Mouse (Mus musculus): ENCODE results near the gene Macrod2.

Gene Macrod2

DNA sequence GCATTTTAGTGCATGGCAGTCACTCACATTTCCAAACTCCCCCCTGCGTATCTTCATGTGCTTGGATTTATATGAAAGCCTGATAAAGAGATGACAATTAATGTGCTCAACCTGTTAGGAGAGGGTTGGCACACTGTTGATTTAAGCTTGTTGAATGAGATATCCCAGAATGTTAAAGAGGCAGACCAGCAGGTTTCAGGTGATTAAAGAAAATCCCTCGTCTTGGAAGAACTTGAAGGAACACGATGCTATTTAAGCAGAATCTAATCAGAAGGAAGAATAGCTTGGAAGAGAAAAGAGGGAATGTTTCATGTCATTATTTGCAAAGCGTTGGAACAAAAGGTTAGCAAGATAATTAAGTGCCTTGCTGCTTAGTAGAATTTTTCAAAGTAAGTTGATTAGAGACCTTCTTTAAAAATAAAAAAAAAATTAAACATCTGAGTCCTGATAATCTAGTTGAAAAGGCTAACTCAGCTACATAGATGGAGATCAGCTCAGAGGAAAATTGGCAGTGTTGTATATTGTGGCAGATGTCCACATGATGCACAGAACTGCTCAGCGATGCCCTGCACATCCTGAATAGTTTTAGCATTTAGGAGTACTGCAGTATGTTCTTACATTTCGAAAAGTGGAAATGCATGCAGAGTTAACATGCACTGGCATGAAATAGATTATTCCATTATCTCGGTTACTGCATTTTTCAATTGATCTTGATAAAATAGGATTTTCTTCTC lies 518.7 kb downstream of the Macrod2 start:
- no peak for DNase-seq

DNA sequence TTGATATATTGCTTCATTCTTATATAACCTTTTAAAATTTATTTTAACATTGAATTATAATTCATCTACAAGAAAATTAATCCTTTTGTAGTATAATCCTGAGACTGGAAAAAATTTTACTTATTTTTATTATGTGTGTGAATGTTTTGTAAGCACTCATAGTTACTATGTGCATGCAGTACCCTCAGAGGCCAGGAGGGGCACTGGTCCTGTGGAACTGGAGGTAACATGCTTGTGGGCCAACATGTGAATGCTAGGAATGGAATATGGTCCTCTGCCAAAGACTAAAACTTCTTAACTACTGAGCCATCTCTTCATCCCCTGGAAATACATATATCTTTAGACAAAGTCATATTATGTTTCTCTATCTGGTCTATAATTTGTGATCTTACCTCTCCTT lies 531.8 kb downstream of the Macrod2 start:
- DNase-seq = no peak

DNA sequence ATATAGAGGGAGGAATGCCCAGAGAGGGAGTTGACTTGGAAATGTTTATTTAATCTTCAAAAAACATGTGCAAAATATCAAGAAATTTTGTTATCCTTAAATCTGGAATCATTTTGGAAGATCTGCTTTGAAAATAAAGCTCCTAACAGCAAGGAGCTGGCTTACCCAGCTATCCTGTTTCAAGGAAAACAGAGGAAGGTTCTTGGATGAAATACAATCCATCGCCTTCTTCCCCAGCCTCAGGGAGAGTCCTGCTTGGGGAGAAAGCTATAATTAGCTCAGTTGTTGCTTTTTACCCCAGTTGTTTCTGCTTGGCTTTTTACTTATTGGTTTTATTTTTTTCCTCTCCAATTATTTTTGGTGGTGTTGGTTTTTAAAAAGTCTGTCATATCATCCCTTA lies 539.4 kb downstream of the Macrod2 start:
- no peak for DNase-seq

DNA sequence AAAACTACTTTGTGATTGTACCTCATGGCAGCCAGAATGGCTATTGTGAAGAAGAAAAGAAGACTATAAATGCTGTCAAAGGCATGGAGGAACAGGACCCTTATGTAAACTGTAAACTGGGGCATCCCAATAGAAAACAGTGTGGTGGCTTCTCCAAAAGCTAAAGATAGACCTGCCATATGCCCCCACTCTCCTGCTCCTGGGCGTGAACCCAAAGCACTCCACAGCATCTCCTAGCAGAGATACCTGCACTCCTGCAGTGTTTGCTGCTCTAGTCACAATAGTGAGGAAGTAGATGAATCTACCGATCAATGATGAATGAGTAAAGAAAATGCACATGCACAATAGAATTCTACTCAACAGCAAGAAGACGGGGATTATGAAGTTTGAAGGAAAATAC lies 554.4 kb downstream of the Macrod2 start:
- DNase-seq = no peak

DNA sequence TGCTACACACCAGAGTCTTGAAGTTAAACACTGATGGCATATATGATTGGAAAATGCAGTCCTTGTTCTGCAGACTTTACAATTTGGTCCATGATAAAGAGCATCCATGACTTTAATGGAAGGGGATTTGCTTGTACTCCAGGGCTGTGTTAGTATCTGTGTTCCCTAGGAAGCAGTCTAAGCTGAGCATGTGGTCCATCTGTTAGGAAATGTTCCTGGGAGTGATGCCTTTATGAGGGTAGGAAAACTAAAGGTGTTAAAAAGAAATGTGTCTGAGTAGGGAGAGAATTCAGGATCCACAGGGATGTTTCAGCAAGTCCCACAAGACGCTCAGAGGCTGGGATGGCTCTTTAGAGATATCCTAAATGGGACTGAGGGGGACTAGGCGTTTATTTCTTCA lies 564.1 kb downstream of the Macrod2 start:
- no peak for DNase-seq

DNA sequence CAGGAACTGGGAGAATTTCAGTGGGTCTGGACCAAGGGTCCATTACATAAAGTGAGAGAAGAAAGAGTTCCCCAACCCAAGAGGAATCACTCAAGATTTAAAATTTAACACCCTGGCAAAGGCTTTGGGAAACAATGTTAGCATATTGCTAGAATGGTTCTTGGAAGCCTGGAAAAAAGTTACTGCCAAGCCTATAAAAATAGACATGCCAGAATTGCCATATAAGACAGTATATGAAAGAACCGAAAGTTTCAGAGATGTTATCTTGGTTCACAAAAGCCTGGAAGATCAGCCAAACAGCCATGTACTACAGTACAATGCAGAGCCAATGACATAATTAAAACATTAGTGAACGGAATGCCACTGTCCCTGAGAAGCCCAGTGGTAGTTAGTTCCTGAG lies 575.1 kb downstream of the Macrod2 start:
- DNase-seq = no peak

DNA sequence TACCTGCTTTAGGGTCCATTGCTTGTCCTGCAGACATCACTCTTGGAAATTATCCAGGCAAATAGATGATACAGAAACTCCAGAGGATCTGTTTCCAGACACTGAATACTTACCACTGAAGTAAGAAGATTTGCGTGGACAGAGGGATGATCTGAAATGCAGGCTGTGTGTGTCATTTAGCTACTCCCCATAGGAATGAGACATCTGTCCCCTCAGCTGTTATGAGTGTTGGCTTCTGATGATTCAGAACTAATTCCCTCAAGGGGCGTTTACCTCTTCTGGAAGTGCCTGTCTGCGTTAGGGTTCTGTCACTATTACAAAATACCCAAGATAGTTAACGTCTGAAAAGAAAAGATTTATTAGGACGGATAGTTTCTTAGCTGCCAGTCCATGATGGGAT lies 576.7 kb downstream of the Macrod2 start:
- DNase-seq = no peak

DNA sequence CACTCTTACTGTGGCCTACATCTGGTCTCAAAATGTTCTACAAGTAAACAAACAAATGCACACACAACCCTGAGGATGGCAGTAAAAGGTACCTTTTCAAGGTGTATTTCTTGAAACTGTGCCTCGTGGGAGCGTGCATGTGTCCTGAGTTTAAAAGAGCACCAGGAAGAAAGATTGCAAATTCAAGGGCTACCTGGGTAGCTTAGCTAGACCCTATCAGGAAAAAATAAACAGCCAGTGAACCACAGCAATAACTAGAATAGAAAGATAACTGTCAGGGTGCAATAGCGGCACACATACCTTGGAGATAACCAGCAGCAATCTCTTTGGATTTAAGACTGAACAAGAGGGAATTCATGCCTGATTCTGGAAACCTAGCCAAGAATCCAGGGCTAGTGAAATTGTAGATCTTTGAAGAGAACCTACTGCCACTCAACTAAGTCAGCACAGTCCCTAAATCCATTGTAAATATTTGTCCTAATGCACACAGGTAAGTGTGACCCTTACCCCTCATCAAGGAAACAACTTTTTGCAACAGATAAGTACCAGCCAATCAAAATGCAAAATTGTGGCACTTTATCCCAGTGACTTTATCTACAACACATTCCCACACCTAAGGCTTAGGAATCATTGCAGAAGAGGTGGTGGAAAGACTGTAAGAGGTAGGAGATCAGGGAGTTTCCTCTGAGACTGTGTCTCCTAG lies 590.7 kb downstream of the Macrod2 start:
- no peak for DNase-seq

DNA sequence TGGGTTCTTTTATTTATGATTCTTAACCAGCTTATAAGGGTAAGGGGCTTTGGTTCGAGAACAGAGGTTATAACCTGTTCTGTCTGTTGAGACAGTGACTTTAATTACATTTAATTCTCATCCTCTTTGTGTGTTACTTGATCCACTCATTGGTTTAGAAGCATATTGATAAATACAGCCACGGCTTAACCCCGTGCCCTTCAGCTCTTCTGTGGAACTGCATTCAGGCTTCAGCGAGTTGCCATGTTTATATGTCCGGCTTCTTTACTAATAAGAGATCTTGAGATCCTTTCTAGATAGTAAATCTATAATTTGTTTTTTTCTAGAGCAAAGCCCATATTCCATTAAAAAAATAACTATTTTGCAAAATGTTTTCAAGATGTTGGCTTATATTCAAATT lies 608.7 kb downstream of the Macrod2 start:
- no peak for DNase-seq

DNA sequence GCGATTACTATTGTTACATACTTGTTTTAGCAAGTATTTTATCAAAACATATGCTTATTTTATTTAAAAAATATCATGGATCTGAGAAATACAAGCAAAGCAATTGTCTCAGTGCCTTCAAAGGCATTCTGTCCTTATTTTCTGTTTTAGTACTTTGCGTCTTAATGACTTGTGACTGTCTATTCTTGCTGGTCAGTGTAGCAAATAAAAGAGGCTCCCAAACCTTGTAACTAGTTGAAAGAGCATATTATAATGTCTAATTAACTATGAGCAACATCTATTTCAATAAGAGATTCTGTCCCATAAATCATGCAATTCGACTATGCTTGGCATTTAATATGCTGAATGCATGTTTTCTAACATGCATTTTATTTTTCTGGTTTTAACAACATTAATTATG lies 609.2 kb downstream of the Macrod2 start:
- no peak for DNase-seq

DNA sequence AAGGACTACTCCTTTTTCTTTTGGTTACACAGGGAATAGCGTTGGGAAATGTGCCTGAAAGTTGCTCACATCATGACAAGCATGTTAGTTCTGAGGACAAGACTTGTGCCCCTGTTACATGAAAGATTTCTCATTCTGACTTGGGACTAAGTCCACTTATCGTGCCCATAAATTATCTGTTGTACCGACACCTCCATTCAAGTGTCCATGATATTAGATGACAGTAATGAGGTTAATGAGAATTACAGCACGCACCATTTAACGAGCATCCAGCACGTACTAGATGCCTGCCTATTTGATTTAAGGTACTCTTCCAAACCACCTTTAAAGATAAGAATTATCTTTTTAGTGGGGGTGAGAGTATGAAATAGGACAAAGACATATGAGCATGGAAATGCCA lies 610.5 kb downstream of the Macrod2 start:
- DNase-seq = no peak

DNA sequence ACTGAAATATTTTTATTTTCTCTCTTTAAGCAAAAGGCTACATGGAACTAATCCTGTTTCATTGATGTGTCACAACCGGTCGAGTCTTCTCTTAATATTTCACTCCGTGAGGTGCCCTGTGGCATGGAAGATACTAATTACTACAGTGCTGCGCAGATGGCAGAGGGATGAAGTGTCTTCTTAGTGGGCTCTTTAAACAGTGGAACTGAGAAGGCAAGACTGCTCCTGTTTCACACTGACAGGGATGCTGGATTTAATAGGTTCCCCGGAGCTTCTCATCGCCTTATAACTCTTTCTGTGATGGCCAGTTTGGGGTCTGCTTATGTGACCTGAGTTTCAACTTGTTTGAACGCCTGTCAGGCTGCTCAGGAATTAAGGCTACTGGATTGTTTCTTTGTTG lies 612.6 kb downstream of the Macrod2 start:
- no peak for DNase-seq

DNA sequence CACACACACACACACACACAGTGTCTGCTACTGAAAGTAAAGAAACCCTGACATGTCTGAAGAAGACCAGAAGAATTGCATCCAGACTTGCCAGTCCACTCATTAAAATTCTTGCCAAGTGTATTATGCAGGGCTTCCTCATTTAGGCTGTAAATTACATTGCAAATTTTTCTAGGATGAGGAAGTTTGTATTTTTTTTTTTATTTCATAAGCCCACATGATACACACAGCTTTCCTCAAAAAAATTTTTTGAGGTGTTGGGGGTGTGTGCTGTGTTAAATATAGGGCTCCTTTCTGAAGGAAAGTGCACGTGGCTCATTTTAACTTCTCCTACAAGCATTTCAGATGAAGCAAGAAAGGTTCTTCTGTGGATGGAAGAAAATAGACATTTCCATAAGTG lies 613.3 kb downstream of the Macrod2 start:
- DNase-seq = no peak

DNA sequence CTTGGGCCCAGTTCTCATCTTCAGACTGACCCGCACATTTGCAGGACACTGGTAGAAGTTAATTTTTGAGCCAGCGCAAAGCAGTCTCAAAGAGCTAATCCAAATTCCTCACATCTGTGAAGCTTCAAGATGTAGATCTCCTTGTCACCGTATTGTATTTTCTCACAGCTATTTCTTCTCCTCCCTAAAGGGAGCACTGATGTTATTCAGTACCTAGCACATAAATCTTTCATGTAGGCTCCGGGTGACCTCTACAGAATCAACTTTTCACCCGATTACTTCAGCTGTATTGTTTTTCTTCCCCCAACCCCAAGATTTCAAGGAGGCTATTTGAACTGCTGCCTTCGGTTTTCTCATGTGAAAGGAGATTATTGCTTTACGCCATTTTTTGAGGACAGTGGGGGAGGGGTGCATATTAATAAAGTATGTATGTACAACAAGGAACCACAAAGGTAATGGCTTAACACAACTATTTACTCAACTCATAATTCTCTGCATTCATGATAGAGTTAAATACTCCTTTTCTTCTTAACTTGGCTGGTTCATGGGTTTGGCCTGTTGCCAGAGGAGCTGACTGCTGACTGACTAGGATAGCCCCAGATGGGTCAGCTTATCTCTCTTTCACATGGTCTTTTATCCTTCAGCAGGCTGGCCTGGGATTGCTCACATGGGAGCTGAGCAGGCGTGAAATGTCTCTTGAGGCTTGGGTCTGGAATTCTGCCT lies 618.5 kb downstream of the Macrod2 start:
- DNase-seq = no peak

DNA sequence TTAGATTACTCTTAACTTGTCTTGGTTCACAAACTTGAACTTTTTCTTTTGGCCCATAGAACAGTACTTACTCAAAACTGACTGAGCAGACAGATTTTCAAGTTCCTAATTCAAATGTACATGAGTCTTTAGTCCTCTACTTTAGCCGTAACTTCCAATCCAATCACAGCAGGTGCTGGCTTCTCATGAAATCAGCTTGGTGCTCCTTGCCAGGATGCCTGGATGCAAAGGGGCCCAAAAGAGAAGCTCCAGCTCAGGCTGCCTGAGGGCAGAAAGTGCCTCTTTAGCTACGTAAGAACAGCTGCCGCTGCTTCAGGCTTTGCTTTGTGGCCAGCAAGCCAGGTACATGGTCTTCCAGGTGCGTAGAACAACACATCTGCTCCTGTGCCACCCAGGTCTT lies 627.9 kb downstream of the Macrod2 start:
- DNase-seq = no peak

DNA sequence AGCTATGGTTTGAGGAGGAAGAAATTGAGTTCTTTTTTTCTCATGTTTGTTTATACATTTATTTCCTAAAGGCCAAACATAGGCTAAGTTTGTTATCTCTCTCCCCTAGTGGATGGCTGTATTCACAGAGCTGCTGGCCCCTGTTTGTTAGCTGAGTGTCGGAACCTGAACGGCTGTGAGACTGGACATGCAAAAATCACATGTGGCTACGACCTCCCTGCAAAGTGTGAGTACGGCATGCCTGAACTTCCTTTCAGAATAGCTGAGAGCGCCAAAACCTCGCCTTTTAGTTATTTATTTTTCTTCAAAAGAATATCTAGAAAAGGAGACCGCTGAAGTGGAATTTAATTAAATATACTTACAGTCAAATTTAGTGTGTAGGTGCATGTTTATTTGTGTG lies 628.8 kb downstream of the Macrod2 start:
- no peak for DNase-seq

DNA sequence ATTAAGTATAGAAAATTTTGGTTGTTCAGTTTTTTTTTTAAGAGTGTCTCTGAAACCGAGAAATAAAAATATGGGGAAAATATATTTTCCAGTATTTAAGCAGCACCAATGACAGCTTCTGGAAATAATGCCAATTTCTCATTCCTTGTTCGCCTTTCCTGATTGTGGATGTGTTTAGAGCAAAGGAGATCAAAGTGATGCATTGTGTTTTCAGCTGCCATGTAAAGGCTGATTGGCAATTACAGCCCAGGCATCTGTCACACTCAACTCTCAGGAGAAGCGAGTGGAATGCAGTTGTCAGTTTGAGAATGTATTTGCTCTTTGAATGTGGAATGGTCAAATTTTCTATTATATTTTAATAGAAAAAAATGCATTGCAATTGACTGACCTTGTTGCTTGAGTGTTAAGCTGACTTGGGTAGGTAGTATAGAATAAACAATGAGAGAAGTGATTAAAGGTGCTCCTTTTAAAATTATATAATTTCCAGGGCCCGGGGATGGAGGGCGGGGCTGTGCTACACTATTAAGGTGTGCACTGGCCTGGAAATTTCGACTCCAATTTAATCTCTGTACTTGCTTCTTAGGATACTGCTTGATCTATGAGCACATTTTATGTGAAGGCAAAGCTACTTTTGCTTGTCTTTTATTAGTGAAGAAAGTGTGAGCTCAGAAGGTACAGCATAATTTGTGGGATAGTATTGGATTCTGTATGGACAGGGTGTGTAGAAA lies 629.4 kb downstream of the Macrod2 start:
- DNase-seq = no peak

DNA sequence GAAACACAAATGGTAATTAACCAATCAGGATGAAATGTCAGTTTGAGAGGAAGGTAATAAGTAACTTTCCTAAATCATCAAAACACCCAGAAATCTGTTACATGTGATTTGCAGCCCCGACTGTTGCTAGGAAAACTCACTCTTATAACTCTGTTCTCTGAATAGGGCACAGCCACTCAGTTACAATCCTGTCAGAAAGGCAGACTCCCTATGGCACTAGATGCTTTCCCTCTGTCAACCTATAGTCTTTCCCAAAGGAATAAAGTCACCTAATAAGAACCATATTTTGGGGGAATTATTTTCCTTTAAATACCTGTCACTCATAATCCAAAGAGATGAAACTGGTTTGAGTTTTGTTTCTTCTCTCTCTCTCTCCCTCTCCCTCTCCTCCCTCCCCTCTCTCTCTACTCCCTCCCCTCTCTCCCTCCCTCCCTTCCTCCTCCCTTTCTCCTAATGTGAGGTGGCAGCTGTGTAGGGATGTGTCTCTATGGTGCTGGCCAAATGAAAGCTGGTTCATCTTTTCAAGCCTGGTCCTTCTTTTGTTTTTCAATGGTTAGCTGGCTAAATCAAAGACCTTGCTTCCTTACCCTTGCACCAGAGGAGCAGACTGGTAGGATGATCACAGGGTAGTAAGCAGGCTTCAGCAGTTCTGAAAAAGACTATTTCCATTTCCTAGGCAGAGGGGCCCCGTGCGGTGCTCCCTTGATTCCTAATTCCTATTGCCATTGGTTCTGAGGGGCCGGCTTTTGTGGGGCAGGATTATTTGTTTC lies 661.8 kb downstream of the Macrod2 start:
- DNase-seq = no peak

DNA sequence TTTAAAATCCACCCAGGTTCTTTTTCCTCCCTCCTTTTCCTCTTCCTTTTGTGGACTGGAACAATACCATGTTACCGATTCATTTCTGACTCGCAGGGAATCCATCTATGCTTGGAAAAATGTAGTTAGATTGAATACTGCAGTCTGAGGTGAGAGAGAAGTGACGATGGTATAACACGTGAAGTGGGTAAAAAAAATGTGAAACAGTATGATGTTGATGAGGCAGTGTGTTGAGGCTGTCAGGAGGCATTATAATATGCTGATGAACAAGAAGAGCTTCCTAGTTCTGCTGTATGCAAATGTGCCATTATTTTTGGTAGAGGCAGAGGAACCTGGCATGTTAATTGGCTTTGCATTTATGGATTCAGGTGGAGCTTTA lies 662.3 kb downstream of the Macrod2 start:
- DNase-seq = no peak

DNA sequence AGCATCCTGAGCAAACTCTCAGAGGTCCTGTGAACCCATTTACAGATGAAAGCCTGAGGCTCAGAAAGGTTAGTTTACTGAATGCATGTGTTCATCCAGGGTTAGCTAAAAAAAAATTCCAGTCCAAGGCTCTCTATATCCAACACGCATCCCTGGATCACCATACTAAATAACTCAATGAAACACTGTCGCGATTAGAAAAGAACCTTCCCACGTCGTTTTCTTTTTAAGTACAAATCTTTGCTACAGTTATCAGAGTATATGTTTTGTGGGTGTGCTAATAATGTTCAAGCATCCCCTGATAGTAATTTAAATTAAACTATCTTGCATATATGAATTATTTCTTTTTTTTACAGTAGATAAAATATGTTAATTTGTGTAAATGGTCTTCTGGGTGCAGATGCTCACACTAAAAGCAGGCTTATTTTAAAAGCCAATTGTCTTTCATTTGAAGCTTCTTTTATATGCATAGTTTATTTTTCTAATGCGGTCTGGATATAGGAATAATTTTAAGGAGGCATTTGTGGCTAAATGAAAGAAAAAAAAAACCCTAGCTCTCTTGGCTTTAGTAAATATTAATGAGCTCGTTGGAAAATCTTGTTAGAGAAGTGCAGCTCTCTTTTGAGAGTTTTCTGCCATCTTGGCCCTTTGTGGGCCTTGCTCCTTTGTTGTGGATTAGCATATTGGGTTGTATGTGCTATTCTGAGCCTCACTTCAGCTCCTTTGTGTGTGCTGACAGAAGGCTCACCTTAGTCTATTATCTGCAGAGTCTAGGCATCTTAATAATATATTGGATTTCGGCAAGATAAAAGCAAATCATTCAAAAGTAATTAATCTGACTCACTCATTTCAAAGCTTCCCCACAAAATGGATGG lies 679.1 kb downstream of the Macrod2 start:
- DNase-seq = no peak

DNA sequence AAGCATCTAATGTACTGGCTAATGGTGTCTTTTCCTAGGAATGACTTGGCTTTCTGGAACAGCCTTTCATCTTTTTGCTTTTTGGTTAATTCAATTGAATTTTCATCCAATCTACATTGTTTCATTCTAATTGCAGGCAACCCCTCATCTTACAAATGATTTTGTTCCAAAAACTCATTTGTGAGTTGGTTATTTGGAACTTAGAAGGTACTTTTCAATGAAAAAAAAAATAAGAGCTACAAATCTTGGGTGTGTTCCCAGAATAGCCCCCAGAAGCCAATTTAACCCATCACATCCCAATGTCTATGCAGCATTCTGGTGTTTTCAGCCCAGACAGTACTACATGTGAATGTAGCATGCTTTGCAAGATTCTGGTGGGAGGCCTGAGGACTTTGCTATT lies 683.1 kb downstream of the Macrod2 start:
- no peak for DNase-seq

DNA sequence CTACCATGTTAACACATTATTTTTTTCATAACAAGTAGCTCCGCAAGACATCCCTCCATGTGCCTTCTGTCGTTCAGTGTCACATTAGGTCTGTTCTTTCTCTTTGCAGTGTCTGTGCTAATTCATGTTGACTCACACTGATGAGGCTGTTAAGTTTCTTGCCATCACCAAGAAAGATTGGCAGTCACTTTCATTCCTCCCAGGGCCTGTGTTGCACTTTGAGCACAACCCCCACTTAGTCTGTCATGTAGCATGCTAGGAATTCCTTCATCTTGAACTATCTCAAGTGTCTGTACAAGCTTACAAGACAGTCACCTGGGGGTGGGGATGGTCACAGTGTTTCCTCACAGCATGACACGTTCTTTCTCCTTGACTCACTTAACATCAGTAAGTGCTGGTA lies 696.2 kb downstream of the Macrod2 start:
- DNase-seq = no peak
